Mouse (Mus musculus) G1E (cell line): ENCODE results near the gene Mmrn2.

ENCODE experiments used
- CTCF ChIP-seq: IDR thresholded peaks from 2 replicates; pipeline ENCODE4 v1.5.1; 2012; ENCODE audit warnings: low read depth, low read length, inconsistent platforms, mixed read lengths
- GATA1 ChIP-seq: IDR thresholded peaks from 2 replicates; pipeline ENCODE4 v1.6.1; 2012; ENCODE audit warnings: borderline replicate concordance, low read length, inconsistent platforms, mixed read lengths
- POLR2AphosphoS5 ChIP-seq: IDR thresholded peaks from 2 replicates; pipeline ENCODE4 v1.6.1; 2012; ENCODE audit warnings: low read depth, low read length, inconsistent platforms; ENCODE audit not compliant: insufficient replicate concordance

DNA sequence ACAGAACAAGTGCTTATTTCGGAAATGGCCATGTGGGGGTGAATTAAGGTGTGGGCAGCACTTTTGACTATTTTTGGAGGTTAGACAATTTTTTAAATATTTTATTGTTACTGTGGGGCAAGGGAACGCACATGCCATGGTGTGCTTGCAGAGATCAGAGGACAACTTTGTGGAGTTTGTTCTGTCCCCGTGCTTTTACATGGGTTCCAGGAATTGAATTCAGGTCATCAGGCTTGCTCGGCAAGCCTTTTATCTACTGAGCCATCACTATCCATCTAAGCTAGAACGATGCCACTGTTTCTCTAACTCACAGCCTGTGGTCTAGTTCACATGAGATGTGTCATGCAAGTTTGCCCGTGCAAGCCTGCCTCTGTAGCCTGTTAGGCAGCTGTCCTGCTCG lies 27.0 kb upstream of the Mmrn2 start:
- TF ChIP-seq CTCF (no peak), GATA1 (no peak), POLR2AphosphoS5 (no peak)
